Mouse (Mus musculus) gastrocnemius, adult 8-10 months (tissue): ENCODE data around the gene Htr6. TPM values are rescaled to one million over a fixed set of nuclear protein-coding genes. Genes with fewer than 3 reads are reported as not detected.

Experiments
- DNase-seq, 2 experiments: peaks; one replicate each; pipeline ENCODE4 v3.0.0; 2022; ENCODE audit warnings: low spot score in 2 of 2
- total RNA-seq, 4 experiments: library from RNA; stranded (reverse); gene quantifications; 2 replicates each; pipeline ENCODE4 v1.2.4; 2022

Gene Htr6
- total RNA-seq, 4 experiments from 2014 or later: not detected

DNA sequence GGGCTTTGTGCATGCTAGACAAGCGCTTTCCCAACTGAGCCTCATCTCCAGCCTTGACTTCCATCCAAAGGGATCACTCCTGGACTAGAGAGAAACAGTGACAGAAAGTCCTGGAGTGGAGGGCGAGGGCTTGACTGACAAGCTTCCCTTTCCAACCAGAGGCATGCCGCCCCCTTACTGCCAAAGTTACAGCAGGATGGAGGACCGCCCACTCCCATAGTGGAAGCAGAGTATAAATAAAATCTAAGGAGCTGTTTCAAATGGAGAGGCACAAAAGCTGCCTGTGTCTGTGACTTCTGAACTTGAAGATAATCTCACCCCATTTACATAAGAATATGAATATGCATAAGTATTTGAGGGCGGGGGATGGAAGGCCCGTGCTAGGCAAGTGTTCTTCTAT lies 26.9 kb downstream of the Htr6 start:
- DNase-seq: no peak

DNA sequence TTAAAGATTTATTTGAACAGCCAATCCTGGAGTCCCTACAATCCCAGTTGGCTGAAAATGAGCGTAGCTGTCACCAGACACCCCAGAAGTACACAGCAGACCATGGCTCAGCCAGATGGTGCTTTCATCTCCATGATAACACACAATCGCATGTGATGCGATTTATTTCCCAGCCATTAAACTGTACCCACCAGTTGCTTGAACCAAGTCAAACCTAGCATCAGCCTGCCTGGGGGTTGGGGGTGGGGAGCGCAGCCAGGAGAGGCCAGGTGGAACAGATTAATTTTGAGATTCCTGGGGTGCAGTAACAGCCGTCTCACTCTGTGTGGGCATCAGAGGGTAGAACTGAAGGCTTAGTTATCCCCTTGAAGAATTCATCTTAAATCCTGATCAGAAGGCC lies 29.0 kb downstream of the Htr6 start:
- DNase-seq: no peak

DNA sequence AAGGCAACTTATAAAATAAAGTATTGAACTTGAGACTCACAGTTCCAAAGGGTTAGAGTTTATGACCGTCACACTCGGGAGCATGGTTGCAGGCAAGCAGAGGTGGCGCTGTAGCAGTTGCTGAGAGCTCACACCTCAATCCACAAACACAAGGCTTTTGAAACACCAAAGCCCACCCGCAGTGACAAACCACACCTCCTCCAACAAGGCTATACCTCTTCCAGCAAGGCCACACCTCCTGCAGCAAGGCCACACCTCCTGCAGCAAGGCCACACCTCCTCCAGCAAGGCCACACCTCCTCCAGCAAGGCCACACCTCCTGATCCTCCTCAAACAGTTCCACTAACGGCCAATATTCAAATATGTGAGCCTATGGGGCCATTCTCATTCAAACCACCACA lies 30.8 kb downstream of the Htr6 start:
- no peak for DNase-seq

DNA sequence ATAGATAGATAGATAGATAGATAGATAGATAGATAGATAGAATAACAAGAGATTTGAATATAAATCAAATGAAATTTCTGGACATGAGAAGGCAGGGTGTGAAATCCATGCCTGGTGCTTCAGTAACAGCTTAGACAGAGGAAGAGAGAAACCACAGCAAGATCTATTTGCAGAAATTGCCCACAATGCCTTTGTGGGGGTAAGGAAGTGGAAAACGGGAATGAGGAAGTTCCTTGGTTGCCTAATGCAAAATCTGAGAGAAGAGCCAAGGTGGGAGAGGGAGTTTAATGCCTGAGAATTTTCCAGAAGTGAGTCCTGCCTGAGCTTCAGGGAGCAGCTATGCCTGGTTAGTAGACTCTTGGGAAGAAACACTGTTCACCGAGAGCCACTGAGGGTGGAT lies 31.8 kb downstream of the Htr6 start:
- DNase-seq: no peak

DNA sequence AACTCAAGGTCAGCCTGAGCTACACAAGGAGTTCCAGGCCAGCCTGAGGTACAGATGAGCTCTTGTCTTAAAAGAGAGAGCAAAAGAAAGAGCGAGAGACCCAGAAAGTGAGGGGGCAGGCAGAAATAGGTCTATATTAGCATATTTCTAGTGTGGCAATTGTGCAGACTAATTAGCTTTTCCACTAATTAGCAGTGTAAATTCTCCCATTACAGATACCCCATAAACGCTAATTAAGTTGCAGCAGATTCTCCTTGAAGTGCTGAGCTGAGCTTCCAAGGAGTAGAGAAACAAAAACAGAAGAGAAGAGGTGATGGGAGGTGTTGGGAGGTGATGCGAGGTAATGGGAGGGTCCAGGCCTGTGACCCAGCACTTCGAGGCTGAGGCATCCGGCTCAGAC lies 32.8 kb downstream of the Htr6 start:
- DNase-seq: no peak

DNA sequence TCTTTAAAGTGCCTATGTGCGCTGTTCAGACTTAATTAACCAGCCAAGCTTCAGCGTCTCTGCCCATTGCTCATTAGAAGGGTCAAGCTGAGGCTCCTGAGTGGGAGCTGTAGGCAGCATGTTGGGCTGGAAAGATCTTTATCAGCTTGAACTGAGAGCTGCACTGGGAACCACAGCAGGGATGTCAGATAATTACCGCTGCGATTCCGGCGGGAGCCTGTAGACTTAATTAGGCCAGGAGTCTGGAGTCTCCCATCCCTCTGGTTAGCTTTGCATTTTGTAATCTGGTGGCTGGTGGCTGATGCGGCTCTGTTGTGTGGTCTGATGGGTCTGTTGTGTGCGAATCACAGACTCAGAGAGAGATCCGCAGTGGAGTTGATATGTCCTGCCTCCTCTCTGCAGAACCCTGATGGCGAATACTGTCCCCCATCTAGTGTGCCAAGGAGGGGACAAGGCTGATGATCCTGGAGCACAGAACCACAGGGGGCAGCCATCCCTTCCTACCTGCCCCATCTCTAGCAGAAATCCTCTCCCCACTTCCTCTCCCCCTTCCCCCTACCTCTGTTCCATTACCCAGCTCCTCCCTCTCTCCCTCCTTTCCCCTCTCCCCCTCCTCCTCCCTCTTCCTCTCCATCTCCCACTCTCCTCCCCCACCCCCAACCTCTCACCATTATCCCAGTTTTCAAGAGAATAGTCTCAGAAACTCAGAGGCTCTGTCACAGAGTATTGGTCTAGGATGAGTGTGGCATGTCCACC lies 35.1 kb downstream of the Htr6 start:
- DNase-seq: no peak

DNA sequence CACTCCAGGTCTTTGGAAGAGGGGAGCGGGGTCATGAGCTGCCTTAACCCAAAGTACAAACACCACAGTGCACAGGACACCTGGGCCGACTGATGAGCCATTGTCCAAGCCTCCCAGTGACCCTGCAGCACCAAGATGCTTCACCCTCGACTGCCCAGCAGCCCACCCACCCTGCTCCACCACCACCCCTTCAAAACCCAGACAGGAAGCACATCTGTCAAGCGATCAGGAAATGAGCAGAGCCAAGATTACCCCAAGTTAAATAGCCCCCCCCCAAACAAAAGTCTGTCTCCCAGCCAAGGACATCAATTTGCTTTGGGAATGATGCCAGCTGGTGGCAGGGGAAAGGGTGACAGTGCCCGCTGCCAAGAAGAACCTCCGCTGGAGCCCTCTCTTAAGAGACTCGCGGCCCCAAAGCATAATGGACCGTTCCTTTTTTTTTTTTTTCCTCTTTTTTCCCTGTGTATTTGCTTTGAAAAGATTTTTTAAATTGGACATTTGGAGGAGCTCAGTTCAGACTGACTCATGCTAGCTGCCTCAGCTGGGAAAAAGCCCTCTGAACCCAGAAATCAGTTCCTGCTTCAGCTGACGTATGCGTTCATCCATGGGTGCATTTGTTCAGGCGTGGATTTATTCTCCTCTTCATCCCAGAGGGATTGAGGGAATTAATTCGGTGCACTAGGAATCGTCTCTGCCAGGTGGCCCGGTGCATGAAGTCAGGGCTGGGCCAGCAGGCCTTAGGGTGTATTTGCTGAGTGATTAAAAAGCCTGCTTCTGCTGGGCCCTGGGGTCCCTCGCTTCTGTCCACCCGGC lies 37.4 kb downstream of the Htr6 start:
- no peak for DNase-seq

DNA sequence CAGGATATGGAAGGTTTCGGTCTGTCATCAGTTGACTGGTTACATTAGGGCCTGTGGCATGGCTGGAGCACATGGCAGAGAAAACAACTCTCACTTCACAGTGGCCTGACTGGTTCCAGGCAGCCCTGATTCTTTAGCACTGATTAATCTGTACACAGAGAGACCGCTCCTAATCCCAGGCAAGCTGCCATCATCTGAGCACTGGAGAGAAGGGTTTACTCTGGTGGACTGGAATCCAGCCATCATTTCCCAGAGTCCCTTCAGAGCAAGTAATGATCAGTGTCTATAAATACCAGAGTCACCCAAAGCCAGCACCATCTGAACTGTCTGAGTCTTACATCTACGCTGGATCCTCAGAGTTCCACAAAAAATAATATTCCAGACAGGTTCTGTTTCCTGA lies 39.6 kb downstream of the Htr6 start:
- DNase-seq: no peak

DNA sequence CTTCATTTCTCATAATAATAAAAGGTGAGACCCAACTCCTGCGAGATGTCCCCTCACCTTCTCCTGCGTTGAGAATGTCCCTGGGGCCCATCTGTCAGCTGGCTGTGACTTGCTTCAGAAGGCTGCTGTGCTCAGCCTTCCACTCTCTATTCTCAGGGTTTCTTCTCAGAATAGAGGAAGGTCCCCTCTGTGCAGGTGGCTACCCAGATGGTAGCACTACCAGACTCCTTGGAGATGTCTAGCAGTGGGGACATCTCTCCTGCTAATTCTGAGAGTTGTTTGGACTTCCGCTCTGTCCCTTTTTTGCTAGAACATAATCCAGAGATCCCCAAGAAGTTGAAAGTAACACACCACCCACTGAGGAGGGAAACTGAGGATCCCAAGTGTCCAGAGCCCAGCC lies 40.4 kb downstream of the Htr6 start:
- DNase-seq: no peak

DNA sequence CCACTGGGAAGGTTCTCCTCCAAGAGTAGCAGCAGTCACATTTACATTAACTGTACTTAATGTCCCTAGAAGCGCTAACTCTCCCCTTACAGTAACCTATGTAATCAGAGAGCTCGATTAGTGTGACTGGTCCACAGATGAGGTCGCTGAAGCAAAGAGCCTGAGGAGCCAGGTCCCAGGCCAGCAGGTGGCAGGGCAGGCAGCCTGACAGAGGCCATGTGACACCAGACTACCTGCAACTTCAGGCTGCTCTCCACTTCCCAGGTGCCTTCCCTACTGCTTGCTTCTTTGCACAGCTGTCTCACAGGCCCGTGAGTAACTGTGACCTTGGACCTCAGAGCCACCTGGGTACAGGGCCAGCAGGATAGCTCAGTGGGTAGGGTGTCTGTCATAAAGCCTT lies 40.8 kb downstream of the Htr6 start:
- no peak for DNase-seq

DNA sequence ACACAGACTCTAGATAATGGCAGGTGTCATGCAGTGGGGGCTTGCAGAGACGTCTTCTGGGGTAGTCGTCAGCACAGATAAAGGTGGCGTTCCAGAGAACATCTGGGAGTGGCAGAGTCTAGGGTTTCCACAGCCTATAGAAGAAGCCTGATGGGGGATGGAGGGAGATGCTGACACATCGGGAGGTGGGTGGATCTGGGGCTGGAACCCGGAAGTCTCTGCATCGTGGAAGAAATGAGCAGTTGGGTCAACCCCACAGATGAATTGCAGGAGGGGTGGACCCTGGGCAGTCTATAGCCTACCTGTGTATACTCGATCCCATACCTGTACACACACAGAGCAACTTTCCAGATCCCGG lies 41.4 kb downstream of the Htr6 start:
- DNase-seq: no peak

DNA sequence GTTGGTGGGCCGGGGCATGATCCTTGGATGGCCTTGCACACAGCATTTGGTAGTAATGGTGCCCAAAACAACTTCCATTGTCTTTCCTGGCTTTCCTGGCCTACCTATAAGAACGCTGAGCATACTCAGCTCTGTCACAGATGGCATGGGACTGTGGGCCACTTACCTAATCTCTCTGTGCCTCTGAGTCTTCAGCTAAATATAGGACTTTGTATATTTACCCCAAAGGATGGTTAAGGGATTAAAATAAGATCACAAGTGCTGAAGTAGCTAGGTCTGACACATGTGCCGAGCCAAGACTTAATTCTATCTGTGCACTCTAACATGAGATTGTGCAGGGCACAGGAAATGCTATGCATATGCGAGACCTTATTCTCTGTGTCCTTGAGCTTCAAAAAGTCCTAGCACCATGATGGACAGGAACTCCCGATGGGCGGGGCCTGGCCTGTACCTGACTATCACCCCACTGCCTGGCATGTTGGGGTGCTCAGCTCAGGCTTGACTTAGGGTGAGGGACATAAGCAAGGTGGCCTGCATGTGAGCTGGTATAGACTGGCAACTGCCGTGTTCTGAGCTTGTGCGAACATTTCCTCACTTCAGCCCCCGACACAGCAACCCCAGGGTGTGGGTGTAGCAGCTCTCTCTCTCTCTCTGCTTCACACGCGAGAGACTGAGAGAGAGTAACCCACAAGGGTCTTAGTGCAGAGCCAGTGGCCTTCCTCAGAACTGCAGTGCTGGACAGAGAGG lies 41.9 kb downstream of the Htr6 start:
- no peak for DNase-seq

DNA sequence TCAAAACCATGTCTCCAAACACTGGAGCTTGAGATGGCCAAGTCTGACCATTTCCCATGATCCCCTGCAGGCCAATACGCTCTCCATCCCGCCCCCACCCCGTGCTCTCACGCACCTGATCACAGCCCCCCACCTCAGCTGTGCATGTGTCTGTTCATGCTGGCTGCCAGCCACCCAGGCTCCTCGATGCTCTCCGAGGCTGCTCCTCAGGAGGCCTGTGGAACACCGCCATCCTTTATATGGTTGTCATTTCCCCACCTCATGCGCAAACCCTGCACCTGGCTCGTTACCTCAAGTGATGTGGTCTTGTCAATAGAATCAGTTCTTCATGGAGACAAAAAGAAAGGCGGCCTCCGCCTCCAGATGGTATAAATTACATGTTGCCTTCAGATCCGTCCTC lies 42.8 kb downstream of the Htr6 start:
- no peak for DNase-seq

DNA sequence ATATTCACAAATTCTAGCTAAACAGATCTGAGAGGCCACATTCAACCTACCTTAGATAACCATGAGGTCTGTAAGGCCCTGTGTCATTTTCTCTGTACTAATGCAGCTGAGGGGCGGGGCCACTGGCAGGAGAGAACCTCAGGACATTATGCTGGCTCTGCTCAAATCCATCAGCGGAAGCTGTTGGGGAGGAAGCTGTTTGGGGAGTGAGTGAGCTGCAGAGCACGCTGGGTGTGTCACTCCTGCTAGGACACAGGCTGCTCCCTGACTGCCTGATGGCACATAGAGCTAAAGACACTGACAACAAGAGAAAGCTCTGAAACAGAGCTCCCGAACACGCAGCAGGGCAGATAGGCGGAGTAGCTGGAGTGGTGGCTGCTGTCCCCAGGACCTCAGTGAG lies 44.7 kb downstream of the Htr6 start:
- peak; percentile 12 to 18 for DNase-seq

DNA sequence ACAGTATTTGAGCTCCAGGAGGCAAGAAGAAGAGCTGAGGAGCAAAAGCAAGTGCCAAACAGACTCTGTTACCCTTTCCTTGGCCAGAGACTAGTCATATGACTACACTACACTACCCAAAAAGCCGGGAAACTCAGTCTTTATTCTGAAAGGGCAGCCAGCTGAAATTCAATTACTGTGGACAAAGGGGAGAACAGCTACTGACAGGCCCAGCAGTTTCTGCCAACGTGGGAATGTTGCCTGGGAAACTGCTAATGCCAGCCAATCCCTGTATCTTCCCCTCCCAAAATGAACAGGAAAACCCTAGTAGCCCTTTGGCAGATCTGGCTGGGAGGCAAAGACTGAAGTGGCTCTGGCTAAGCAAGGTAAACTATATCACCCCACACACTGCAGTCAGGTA lies 51.0 kb downstream of the Htr6 start:
- no peak for DNase-seq

DNA sequence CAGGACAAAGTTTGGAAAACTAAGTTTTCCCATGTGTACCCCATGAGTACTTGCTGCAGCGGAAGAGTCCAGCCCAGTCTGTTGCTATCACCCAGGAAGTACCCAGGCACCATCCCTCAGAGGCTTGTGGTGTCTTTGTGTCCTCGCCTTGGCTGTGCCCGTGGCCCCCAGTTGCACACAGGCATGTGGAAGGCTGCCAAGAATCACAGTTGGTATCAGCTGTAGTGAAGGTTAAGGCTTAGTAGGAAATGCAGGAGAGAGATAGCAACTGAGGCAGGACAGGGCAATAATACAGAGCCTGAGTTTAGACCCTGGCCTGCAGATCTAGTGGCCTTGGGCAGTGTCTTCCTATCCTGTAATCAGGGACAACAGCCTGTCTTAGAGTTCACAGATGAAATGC lies 55.0 kb downstream of the Htr6 start:
- DNase-seq: no peak

DNA sequence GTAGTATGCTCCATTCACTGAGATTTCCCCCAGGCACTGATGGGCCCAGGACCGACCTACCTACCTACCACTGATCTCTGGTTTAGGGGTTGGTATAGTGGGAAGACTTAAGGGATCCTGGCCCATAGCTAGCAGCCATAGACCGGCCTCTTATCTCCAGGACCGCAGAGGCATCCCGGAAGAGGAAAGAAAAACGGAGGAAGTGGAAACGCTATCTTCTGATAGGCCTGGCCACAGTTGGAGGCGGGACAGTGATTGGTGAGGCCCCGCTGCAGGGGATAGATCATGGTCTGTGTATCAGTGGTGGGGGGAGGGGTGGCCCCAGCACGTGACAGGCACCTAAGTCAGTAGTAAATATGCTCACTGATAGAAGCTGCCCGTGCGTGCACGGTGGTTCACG lies 56.0 kb downstream of the Htr6 start:
- no peak for DNase-seq

DNA sequence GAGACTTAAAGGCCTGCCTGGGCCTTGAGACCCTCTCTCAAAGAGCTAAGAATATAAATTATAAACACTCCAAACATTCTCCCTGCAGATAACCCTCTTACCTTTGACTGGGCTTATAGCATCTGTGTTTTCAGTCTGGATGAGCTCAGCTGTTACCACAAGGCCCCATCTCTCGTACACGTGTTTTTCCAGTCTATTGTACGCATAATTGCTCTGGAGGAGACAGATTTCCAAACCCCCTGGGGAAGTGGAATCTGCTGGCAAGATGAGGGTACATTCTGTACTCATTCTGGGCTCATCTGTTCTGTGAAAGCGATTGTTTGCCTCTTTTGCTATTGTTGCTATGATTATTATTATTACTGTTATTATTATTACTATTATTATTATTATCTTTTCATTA lies 56.4 kb downstream of the Htr6 start:
- no peak for DNase-seq

DNA sequence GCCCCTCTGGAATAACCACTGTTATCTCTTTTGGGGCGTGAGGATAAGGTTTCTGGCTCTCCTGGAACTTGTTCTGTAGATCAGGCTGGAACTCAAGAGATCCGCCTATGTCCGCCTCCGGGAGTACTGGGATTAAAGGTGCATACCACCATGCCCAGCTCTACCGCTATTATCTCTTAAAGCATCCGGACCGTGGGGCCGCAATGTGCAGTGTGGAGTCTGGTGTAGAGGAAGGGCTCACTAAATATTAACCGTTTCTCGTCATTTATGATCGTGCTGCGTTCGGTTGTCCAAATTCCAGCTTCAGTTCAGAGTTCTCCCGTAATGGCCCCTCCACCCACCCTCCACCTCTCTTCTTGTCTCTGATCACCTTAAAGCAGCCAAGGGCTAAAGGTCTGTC lies 57.0 kb downstream of the Htr6 start:
- DNase-seq: no peak

DNA sequence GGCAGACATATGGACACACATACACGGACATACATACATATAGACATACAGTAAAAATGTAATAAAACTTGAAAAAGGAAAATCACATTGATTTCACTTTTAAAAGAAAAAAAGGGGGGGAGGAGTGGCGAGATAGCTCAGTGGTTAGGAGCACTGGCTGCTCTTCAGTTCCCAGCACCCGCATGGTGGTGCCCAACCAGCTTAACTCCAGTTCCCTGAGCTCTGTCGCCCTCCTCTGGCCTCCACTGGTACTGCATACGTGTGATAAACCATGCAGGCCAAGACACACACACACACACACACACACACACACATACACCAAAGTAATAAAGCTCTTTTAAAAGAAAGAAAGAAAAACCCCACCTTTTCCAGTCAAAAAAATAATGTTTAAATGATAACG lies 60.6 kb downstream of the Htr6 start:
- no peak for DNase-seq

DNA sequence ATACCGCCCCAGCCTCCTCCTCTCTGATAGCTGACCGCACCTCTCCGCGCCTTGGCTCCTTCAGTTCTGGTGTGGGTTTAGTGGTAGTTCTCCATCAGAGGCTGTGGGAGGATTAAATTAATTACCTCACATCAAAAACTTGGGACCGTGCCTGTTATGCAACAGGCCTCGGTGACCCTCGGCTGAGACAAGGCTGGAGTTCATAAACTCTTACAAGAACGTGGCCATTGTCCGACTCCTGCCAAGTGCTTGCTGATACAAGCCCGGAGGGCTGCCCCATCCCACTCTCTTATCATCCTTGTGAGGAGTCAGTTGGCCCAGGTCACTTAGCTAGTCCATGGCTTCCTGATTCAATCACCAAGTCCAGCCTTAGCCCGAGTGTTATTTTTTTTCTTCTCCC lies 62.1 kb downstream of the Htr6 start:
- DNase-seq: no peak

DNA sequence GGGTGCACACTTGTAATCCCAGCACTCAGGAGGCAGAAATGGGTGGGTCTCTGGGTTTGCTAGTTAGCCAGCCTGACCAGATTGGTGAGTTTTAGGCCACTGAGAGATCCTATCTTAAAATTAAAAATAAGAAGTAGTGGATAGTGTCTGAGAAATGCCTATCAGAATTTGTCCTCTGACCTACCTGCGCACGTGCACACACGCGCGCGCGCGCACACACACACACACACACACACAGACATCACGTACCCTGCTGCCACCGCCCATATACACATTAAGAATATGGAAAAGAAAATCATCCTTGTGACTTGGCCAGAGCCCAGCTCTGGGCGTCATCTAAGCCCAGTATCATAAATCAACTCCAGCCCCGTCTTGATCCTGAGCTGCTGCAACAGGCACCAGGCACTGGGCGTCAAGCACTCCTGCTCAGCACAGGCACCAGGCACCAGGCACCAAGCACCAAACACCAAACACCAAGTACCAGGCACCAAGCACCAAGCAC lies 64.1 kb downstream of the Htr6 start:
- DNase-seq: no peak
